Mouse (Mus musculus) MEL (cell line): ENCODE results near the gene Tsc22d4. TPM values are rescaled to one million over a fixed set of nuclear protein-coding genes. Genes with fewer than 3 reads are reported as not detected.

ENCODE experiments used
- DNase-seq: peaks from one replicate; pipeline ENCODE4 v3.0.0; 2011; ENCODE audit warnings: low read depth, low spot score
- H3K27ac ChIP-seq: 2 replicates; pipeline ENCODE4 v1.5.1; 2012; ENCODE audit warnings: low read depth, mild to moderate bottlenecking, control low read depth, low read length, moderate library complexity; ENCODE audit not compliant: control insufficient read depth
- H3K27me3 ChIP-seq, 2 experiments: fragments of 150-350 bp in 1 of 2; sonication (generic) in 1 of 2; 2 replicates each; pipeline ENCODE4 v1.6.1; 2012; ENCODE audit warnings: low read length in 2 of 2, mild to moderate bottlenecking in 2 of 2, improper control_type of control experiment in 1 of 2, moderate library complexity in 1 of 2; ENCODE audit not compliant: insufficient read depth in 2 of 2, control insufficient read depth in 1 of 2
- H3K36me3 ChIP-seq, 2 experiments: 2 replicates each; pipeline ENCODE4 v1.6.1; 2012 to 2014; ENCODE audit warnings: low read length in 2 of 2, improper control_type of control experiment in 1 of 2, inconsistent platforms in 1 of 2, mild to moderate bottlenecking in 1 of 2; ENCODE audit not compliant: insufficient read depth in 2 of 2, control insufficient read depth in 1 of 2
- H3K4me1 ChIP-seq, 2 experiments: fragments of 150-350 bp in 1 of 2; sonication (generic) in 1 of 2; 2 replicates each; pipeline ENCODE4 v1.6.1; 2012; ENCODE audit warnings: low read length in 2 of 2, improper control_type of control experiment in 1 of 2, mild to moderate bottlenecking in 1 of 2; ENCODE audit not compliant: insufficient read depth in 2 of 2, control insufficient read depth in 1 of 2
- H3K4me3 ChIP-seq, 2 experiments: fragments of 150-350 bp in 1 of 2; sonication (generic) in 1 of 2; 2 replicates each; pipeline ENCODE4 v1.5.1; 2012; ENCODE audit warnings: low read depth in 2 of 2, low read length in 2 of 2, mild to moderate bottlenecking in 2 of 2, moderate library complexity in 2 of 2, control low read depth in 1 of 2, improper control_type of control experiment in 1 of 2; ENCODE audit not compliant: control insufficient read depth in 1 of 2, insufficient read depth in 1 of 2
- H3K79me2 ChIP-seq: 2 replicates; pipeline ENCODE4 v1.6.1; 2012; ENCODE audit warnings: mild to moderate bottlenecking, low read length, moderate library complexity; ENCODE audit not compliant: control insufficient read depth, poor library complexity, insufficient read depth
- H3K9ac ChIP-seq: 2 replicates; pipeline ENCODE4 v1.6.1; 2012; ENCODE audit warnings: low read depth, mild to moderate bottlenecking, control low read depth, low read length, moderate library complexity; ENCODE audit not compliant: control insufficient read depth, poor library complexity, severe bottlenecking
- H3K9me3 ChIP-seq: fragments of 150-350 bp; sonication (generic); replicated peaks from 2 replicates; pipeline ENCODE4 v1.6.1; 2012; ENCODE audit warnings: mild to moderate bottlenecking, low read length, improper control_type of control experiment, moderate library complexity; ENCODE audit not compliant: insufficient read depth
- CHD2 ChIP-seq: IDR thresholded peaks from 2 replicates; pipeline ENCODE4 v1.6.1; 2011; ENCODE audit warnings: low read length, improper control_type of control experiment
- ELF1 ChIP-seq: IDR thresholded peaks from 2 replicates; pipeline ENCODE4 v1.6.1; 2014; ENCODE audit warnings: low read depth, mild to moderate bottlenecking, inconsistent platforms, low read length, improper control_type of control experiment, moderate library complexity
- GABPA ChIP-seq: IDR thresholded peaks from 2 replicates; pipeline ENCODE4 v1.6.1; 2012; ENCODE audit warnings: low read depth, mild to moderate bottlenecking, inconsistent platforms, low read length, improper control_type of control experiment, moderate library complexity
- GATA1 ChIP-seq: IDR thresholded peaks from 2 replicates; pipeline ENCODE4 v1.6.1; 2011; ENCODE audit warnings: low read depth, low read length, improper control_type of control experiment
- JUND ChIP-seq: IDR thresholded peaks from 2 replicates; pipeline ENCODE4 v1.6.1; 2011; ENCODE audit warnings: low read depth, mild to moderate bottlenecking, improper control_type of control experiment, low read length
- MAX ChIP-seq: IDR thresholded peaks from 2 replicates; pipeline ENCODE4 v1.6.1; 2011; ENCODE audit warnings: low read length, improper control_type of control experiment
- MEF2A ChIP-seq: IDR thresholded peaks from 2 replicates; pipeline ENCODE4 v1.6.1; 2014; ENCODE audit warnings: low read depth, mild to moderate bottlenecking, inconsistent platforms, low read length, improper control_type of control experiment; ENCODE audit not compliant: poor library complexity, insufficient replicate concordance, severe bottlenecking; ENCODE audit errors: extremely low read depth
- MXI1 ChIP-seq: IDR thresholded peaks from 2 replicates; pipeline ENCODE4 v1.6.1; 2011; ENCODE audit warnings: mild to moderate bottlenecking, low read depth, low read length, improper control_type of control experiment
- NELFE ChIP-seq: IDR thresholded peaks from 2 replicates; pipeline ENCODE4 v1.6.1; 2011; ENCODE audit warnings: low read depth, low read length, improper control_type of control experiment
- NRF1 ChIP-seq: IDR thresholded peaks from 2 replicates; pipeline ENCODE4 v1.6.1; 2014; ENCODE audit warnings: low read depth, mild to moderate bottlenecking, inconsistent platforms, low read length, improper control_type of control experiment, moderate library complexity; ENCODE audit not compliant: poor library complexity, insufficient read depth, severe bottlenecking
- RAD21 ChIP-seq: IDR thresholded peaks from 2 replicates; pipeline ENCODE4 v1.6.1; 2011; ENCODE audit warnings: mild to moderate bottlenecking, low read depth, low read length, improper control_type of control experiment
- SMC3 ChIP-seq: IDR thresholded peaks from 2 replicates; pipeline ENCODE4 v1.6.1; 2011; ENCODE audit warnings: low read depth, low read length, improper control_type of control experiment
- TBP ChIP-seq: IDR thresholded peaks from 2 replicates; pipeline ENCODE4 v1.8.0; 2011; ENCODE audit warnings: low read depth, low read length, improper control_type of control experiment
- ZC3H11A ChIP-seq: IDR thresholded peaks from 2 replicates; pipeline ENCODE4 v1.6.1; 2012; ENCODE audit warnings: low read depth, mild to moderate bottlenecking, inconsistent platforms, low read length, improper control_type of control experiment
- ZKSCAN1 ChIP-seq: IDR thresholded peaks from 2 replicates; pipeline ENCODE4 v1.6.1; 2012; ENCODE audit warnings: low read depth, mild to moderate bottlenecking, inconsistent platforms, low read length, improper control_type of control experiment, moderate library complexity
- ZMIZ1 ChIP-seq: IDR thresholded peaks from 2 replicates; pipeline ENCODE4 v1.6.1; 2012; ENCODE audit warnings: low read depth, mild to moderate bottlenecking, inconsistent platforms, low read length, improper control_type of control experiment, moderate library complexity
- ZNF384 ChIP-seq: IDR thresholded peaks from 2 replicates; pipeline ENCODE4 v1.6.1; 2012; ENCODE audit warnings: low read depth, mild to moderate bottlenecking, inconsistent platforms, low read length, improper control_type of control experiment
- polyA plus RNA-seq, 2 experiments: library from polyadenylated mRNA; stranded (reverse) in 1 of 2; unstranded in 1 of 2; fragments of >175 nt in 1 of 2; fragments of >200 nt in 1 of 2; gene quantifications; 2 replicates each; pipeline versions ENCODE4 v1.2.1 to v1.2.4; 2012; ENCODE audit warnings: low replicate concordance in 2 of 2, low read depth in 1 of 2; ENCODE audit not compliant: insufficient read length in 2 of 2, insufficient read depth in 1 of 2, missing spikeins in 1 of 2
- total RNA-seq: library from RNA; depleted of rRNA; stranded (reverse); fragments of 300-350 nt; gene quantifications from 2 replicates; pipeline ENCODE4 v1.2.3, GENCODE M21; 2012

The Tsc22d4 gene
- total and polyA plus RNA-seq, 3 experiments = 58.3 to 203 TPM; not detected in 1

- no peaks in the 10 kb centered on the region for H3K9me3 ChIP-seq
- H3K36me3 ChIP-seq = peaks cover 7 to 12% of the 10 kb centered on the region in 2 experiments
- no peak for TF ChIP-seq RAD21
- no peak for TF ChIP-seq SMC3
- no peak for TF ChIP-seq GATA1
- TF ChIP-seq ZMIZ1 = no peak
- no peak for TF ChIP-seq MAX
- TF ChIP-seq GABPA = no peak
- TF ChIP-seq TBP = no peak
- TF ChIP-seq ZNF384 = no peak
- no peak for TF ChIP-seq NRF1
- TF ChIP-seq MEF2A = no peak
- no peak for TF ChIP-seq NELFE
- TF ChIP-seq, all 39 proteins: peak for 0
- Histone ChIP-seq H3K4me1 (peaks cover 3 to 8% of the 10 kb centered on the region in 2 experiments; a peak in 3 of 4 replicates), H3K27ac (no peak overlapping the region), H3K9ac (no peak overlapping the region), H3K4me3 (no peak overlapping the region), H3K79me2 (peaks cover 11% of the 10 kb centered on the region), H3K27me3 (no peaks in the 10 kb centered on the region)
- no peak for DNase-seq
Observed at GRCm38 (mm10) chr5:137753111-137753832, 7.7 kb downstream of the Tsc22d4 start.

- DNase-seq = no peak
- no peak overlapping the region for H3K4me3 ChIP-seq
- H3K4me1 ChIP-seq = no peaks in the 10 kb centered on the region
- no peaks in the 10 kb centered on the region for H3K27me3 ChIP-seq
- no peaks in the 10 kb centered on the region for H3K79me2 ChIP-seq
- no peak for TF ChIP-seq MXI1
- TF ChIP-seq CHD2 = no peak
- TF ChIP-seq ELF1 = no peak
- no peak for TF ChIP-seq ZC3H11A
- TF ChIP-seq ZKSCAN1 = no peak
- TF ChIP-seq JUND = no peak
- TF ChIP-seq MAX = no peak
- no peak for TF ChIP-seq MEF2A
- no peaks in the 10 kb centered on the region for H3K9me3 ChIP-seq
- H3K27ac ChIP-seq = no peak overlapping the region
- H3K36me3 ChIP-seq = peaks cover 0 to 7% of the 10 kb centered on the region in 2 experiments; a peak in 3 of 4 replicates
- H3K9ac ChIP-seq = no peak overlapping the region
Observed at GRCm38 (mm10) chr5:137755425-137755824, 9.9 kb downstream of the Tsc22d4 start.
